Mouse (Mus musculus) thymus, postnatal 14 days (tissue): ENCODE data around the gene Fbn1.

ENCODE experiments used
- DNase-seq: peaks from one replicate; pipeline ENCODE4 v3.0.0; 2021

Gene Fbn1

GRCm38 (mm10) chr2:125330506-125330905, 177.3 kb downstream of the Fbn1 start:
- no peak for DNase-seq

- no peak for DNase-seq
These were observed 182.5 kb downstream of the Fbn1 start for GRCm38 (mm10) chr2:125325125-125325855.

GRCm38 (mm10) chr2:125324455-125324854, 183.3 kb downstream of the Fbn1 start:
- no peak for DNase-seq

GRCm38 (mm10) chr2:125323347-125323746, 184.4 kb downstream of the Fbn1 start:
- no peak for DNase-seq

GRCm38 (mm10) chr2:125322581-125322980, 185.2 kb downstream of the Fbn1 start:
- no peak for DNase-seq

- DNase-seq, result no peak
These were observed 186.7 kb downstream of the Fbn1 start for GRCm38 (mm10) chr2:125321071-125321470.

- no peak for DNase-seq
These were observed 188.1 kb downstream of the Fbn1 start for GRCm38 (mm10) chr2:125319651-125320050.

GRCm38 (mm10) chr2:125318371-125319061, 189.3 kb downstream of the Fbn1 start:
- no peak for DNase-seq

GRCm38 (mm10) chr2:125315203-125315602, 192.6 kb downstream of the Fbn1 start:
- no peak for DNase-seq

- DNase-seq, result no peak
These were observed 193.4 kb downstream of the Fbn1 start for GRCm38 (mm10) chr2:125314169-125314925.

GRCm38 (mm10) chr2:125309710-125310109, 198.1 kb downstream of the Fbn1 start:
- DNase-seq, result no peak

- no peak for DNase-seq
These were observed 202.1 kb downstream of the Fbn1 start for GRCm38 (mm10) chr2:125305671-125306070.

- DNase-seq, result no peak
These were observed 203.0 kb downstream of the Fbn1 start for GRCm38 (mm10) chr2:125304746-125305145.

GRCm38 (mm10) chr2:125303764-125304384, 203.9 kb downstream of the Fbn1 start:
- DNase-seq, result peak; percentile 15

- DNase-seq, result no peak
These were observed 205.2 kb downstream of the Fbn1 start for GRCm38 (mm10) chr2:125302625-125302924.

GRCm38 (mm10) chr2:125301877-125302624, 205.7 kb downstream of the Fbn1 start:
- DNase-seq, result no peak

- no peak for DNase-seq
These were observed 209.0 kb downstream of the Fbn1 start for GRCm38 (mm10) chr2:125298841-125299240.

GRCm38 (mm10) chr2:125295526-125295925, 212.3 kb downstream of the Fbn1 start:
- DNase-seq, result no peak

GRCm38 (mm10) chr2:125293969-125294491, 213.8 kb downstream of the Fbn1 start:
- no peak for DNase-seq

- DNase-seq, result no peak
These were observed 215.2 kb downstream of the Fbn1 start for GRCm38 (mm10) chr2:125292616-125293015.

GRCm38 (mm10) chr2:125291101-125291500, 216.7 kb downstream of the Fbn1 start:
- DNase-seq, result no peak

- DNase-seq, result no peak
These were observed 217.4 kb downstream of the Fbn1 start for GRCm38 (mm10) chr2:125290197-125290965.
